Mouse (Mus musculus) kidney, postnatal 0 days (tissue): ENCODE measurements at regions not wholly inside any gene's neighbourhood (a gene's known extent, or its start where the extent isn't known, plus 50 kb on each side); places are given as distances from the start of the nearest gene placed in this dataset.

Experiments
- ATAC-seq: fragments of 200-750 bp; cut with Nextera tagmentation; replicated peaks from 2 replicates; pipeline ENCODE4 v1.8.0; 2017; ENCODE audit warnings: low read depth, moderate number of reproducible peaks, moderate TSS enrichment, moderate library complexity; ENCODE audit not compliant: low FRiP score
- DNase-seq: peaks from one replicate; pipeline ENCODE4 v3.0.0-alpha.2; 2016; ENCODE audit warnings: low spot score
- H3K27ac ChIP-seq: fragments of 300-500 bp; sonication (generic); 2 replicates; pipeline ENCODE4 v1.5.1; 2014; ENCODE audit warnings: mild to moderate bottlenecking
- H3K27me3 ChIP-seq: fragments of 300-500 bp; sonication (generic); 2 replicates; pipeline ENCODE4 v1.6.1; 2014; ENCODE audit warnings: low read length, mixed read lengths; ENCODE audit not compliant: insufficient read depth
- H3K36me3 ChIP-seq: fragments of 300-500 bp; sonication (generic); 2 replicates; pipeline ENCODE4 v1.6.1; 2014; ENCODE audit warnings: low read length, mixed read lengths; ENCODE audit not compliant: insufficient read depth
- H3K4me1 ChIP-seq: fragments of 300-500 bp; sonication (generic); replicated peaks from 2 replicates; pipeline ENCODE4 v1.6.1; 2014; ENCODE audit warnings: antibody characterized with exemption, low read length, mixed read lengths; ENCODE audit not compliant: insufficient read depth
- H3K4me2 ChIP-seq: fragments of 300-500 bp; sonication (generic); 2 replicates; pipeline ENCODE4 v1.6.1; 2014; ENCODE audit warnings: mild to moderate bottlenecking, low read length, moderate library complexity, mixed read lengths
- H3K4me3 ChIP-seq: fragments of 300-500 bp; sonication (generic); replicated peaks from 2 replicates; pipeline ENCODE4 v1.5.1; 2014; ENCODE audit warnings: low read depth, low read length
- H3K9ac ChIP-seq: fragments of 300-500 bp; sonication (generic); 2 replicates; pipeline ENCODE4 v1.6.1; 2014; ENCODE audit warnings: low read depth, low read length
- H3K9me3 ChIP-seq: fragments of 300-500 bp; sonication (generic); replicated peaks from 2 replicates; pipeline ENCODE4 v1.6.1; 2016; ENCODE audit warnings: low read length, inconsistent platforms, mixed read lengths
- CTCF ChIP-seq: IDR thresholded peaks from 2 replicates; pipeline ENCODE4 v1.5.1; 2016; ENCODE audit warnings: antibody characterized with exemption, low read depth, mild to moderate bottlenecking, moderate library complexity
- WGBS: fragments of 180-500 bp; shearing (Covaris S2); extraction: QIAGEN DNeasy Blood & Tissue Kit; methylation state at CpG from one replicate; pipeline ENCODE4 v1.1.7; 2014; 5-methylcytosine and 5-hydroxymethylcytosine counted together

- Histone ChIP-seq H3K4me3 (no peak overlapping the region), H3K27ac (peak overlapping the region; percentile 66)
- DNase-seq = peak; percentile 92
Observed at GRCm38 (mm10) chr10:99524273-99525212, 234.9 kb downstream of the Csl start.

GRCm38 (mm10) chr10:99526148-99526547 lies 233.3 kb downstream of the Csl start:
- TF ChIP-seq CTCF = no peak
- 86% methylated on average over 4 of the region's 4 CpGs for WGBS
- H3K36me3 ChIP-seq = no peaks in the 10 kb centered on the region
- no peak overlapping the region for H3K27ac ChIP-seq
- 0 out of 2 replicates have a peak, but pooled peaks cover 6% of the 10 kb centered on the region for H3K4me1 ChIP-seq
- no peak overlapping the region for H3K9ac ChIP-seq
- no peak overlapping the region for H3K4me3 ChIP-seq
- no peaks in the 10 kb centered on the region for H3K9me3 ChIP-seq
- H3K4me2 ChIP-seq = no peak overlapping the region
- no peak for DNase-seq
- no peaks in the 10 kb centered on the region for H3K27me3 ChIP-seq
- no peak for ATAC-seq

More at GRCm38 (mm10) chr10:99524273-99525212, 234.9 kb downstream of the Csl start:
- ATAC-seq = peak; percentile 83
- WGBS = 12% methylated on average over 20 of the region's 20 CpGs
- H3K27me3 ChIP-seq = no peaks in the 10 kb centered on the region
- H3K36me3 ChIP-seq = no peaks in the 10 kb centered on the region
- peak overlapping the region; percentile 44 for H3K4me2 ChIP-seq
- 0 out of 2 replicates have a peak overlapping the region, but pooled peaks have one; percentile 14 for H3K9ac ChIP-seq
- no peaks in the 10 kb centered on the region for H3K9me3 ChIP-seq
- no peak for TF ChIP-seq CTCF
- H3K4me1 ChIP-seq = 0 out of 2 replicates have a peak, but pooled peaks cover 14% of the 10 kb centered on the region

GRCm38 (mm10) chr10:99526561-99526960 lies 232.9 kb downstream of the Csl start:
- no peak for TF ChIP-seq CTCF
- no peak overlapping the region for H3K27ac ChIP-seq
- DNase-seq (no peak), ATAC-seq (no peak)
- WGBS = 88% methylated on average over 5 of the region's 5 CpGs
- no peaks in the 10 kb centered on the region for H3K36me3 ChIP-seq
- no peak overlapping the region for H3K9ac ChIP-seq
- no peak overlapping the region for H3K4me3 ChIP-seq
- no peaks in the 10 kb centered on the region for H3K27me3 ChIP-seq
- H3K4me1 ChIP-seq = 0 out of 2 replicates have a peak, but pooled peaks cover 6% of the 10 kb centered on the region
- H3K4me2 ChIP-seq = no peak overlapping the region
- H3K9me3 ChIP-seq = no peaks in the 10 kb centered on the region

DNA sequence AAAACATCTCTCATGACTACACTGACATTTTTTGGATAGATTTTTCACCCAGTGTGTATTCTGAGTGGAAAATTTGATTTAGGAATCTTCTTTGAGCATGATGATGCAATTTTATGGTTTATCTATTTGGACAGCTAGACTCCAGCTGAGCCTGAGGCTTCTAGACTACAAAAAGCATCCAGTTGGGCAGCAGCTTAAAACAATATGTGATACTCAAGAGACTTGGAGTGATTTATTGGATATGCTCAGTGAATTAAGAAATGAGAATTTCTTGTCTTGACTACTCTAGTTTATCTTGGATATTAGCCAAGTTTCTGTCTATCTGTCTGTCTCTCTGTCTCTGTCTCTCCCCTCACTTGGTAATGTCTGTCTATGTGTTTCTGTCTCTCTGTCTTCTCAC lies 228.4 kb downstream of the Csl start:
- Histone ChIP-seq H3K27ac (no peak overlapping the region), H3K36me3 (no peaks in the 10 kb centered on the region), H3K4me3 (no peak overlapping the region), H3K4me2 (no peak overlapping the region), H3K27me3 (no peaks in the 10 kb centered on the region), H3K9ac (no peak overlapping the region), H3K4me1 (peaks cover 3% of the 10 kb centered on the region; the same call in 1 of the 2 replicates), H3K9me3 (no peaks in the 10 kb centered on the region)
- DNase-seq = no peak
- ATAC-seq = no peak
- TF ChIP-seq CTCF = no peak

GRCm38 (mm10) chr10:99531556-99531955 lies 227.9 kb downstream of the Csl start:
- Histone ChIP-seq H3K9me3 (no peaks in the 10 kb centered on the region), H3K9ac (no peak overlapping the region), H3K4me1 (peaks cover 3% of the 10 kb centered on the region; the same call in 1 of the 2 replicates), H3K4me3 (no peak overlapping the region), H3K36me3 (no peaks in the 10 kb centered on the region), H3K4me2 (no peak overlapping the region), H3K27me3 (no peaks in the 10 kb centered on the region), H3K27ac (no peak overlapping the region)
- TF ChIP-seq CTCF = no peak
- DNase-seq (no peak), ATAC-seq (no peak)

DNA sequence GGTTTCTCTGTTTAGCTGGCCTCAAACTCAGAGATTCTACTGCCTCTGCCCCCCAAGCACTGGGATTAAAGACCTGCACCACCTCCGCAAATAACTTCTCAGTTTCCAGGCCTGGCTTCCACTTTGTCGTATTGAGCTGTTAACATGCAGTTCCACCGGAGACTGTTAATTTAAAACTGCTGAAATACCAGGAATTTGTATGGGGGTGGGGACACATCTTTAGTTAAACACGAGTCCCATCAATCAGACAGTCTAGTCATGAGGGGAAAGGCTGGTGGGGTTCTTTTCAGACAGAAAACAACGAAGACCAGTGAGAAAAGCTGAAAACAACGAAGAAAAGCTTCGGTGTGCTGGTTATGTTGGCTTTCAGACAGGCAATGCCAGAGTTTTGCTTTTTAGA lies 227.5 kb downstream of the Csl start:
- Histone ChIP-seq H3K9me3 (no peaks in the 10 kb centered on the region), H3K27me3 (no peaks in the 10 kb centered on the region), H3K9ac (no peak overlapping the region), H3K4me2 (no peak overlapping the region), H3K4me1 (peaks cover 3% of the 10 kb centered on the region; the same call in 1 of the 2 replicates), H3K27ac (no peak overlapping the region), H3K36me3 (no peaks in the 10 kb centered on the region), H3K4me3 (no peak overlapping the region)
- no peak for TF ChIP-seq CTCF
- ATAC-seq (no peak), DNase-seq (no peak)
- 43% methylated on average over 7 of the region's 7 CpGs for WGBS
